Mouse (Mus musculus): Measurements from ENCODE around the gene E130114P18Rik. TPM values are rescaled to one million over a fixed set of nuclear protein-coding genes. Genes with fewer than 3 reads are reported as not detected.

E130114P18Rik gene
- polyA plus RNA-seq, 1 experiment from 2014 or later: 37.0 TPM

- no peaks in the 10 kb centered on the region for H3K9me3 ChIP-seq
- no peaks in the 10 kb centered on the region for H3K27me3 ChIP-seq
- 84% methylated on average over 3 of the region's 3 CpGs for WGBS
- H3K36me3 ChIP-seq: no peaks in the 10 kb centered on the region
- H3K9ac ChIP-seq: no peak overlapping the region
- H3K4me2 ChIP-seq: no peak overlapping the region
- H3K4me3 ChIP-seq: no peak overlapping the region
- no peak overlapping the region for H3K27ac ChIP-seq
- no peak for ATAC-seq (ENCODE audit: low FRiP score)
- peaks cover 15% of the 10 kb centered on the region for H3K4me1 ChIP-seq (replicated peaks)
Measured at GRCm38 (mm10) chr4:97640385-97640784, 137.5 kb downstream of the E130114P18Rik start.

GRCm38 (mm10) chr4:97636569-97636968 is 141.3 kb downstream of the E130114P18Rik start:
- no peak for ATAC-seq (ENCODE audit: low FRiP score)
- Histone ChIP-seq H3K4me1 (replicated peaks) (peaks cover 17% of the 10 kb centered on the region), H3K9ac (no peak overlapping the region), H3K36me3 (no peaks in the 10 kb centered on the region), H3K4me3 (no peak overlapping the region), H3K27me3 (no peaks in the 10 kb centered on the region), H3K9me3 (no peaks in the 10 kb centered on the region), H3K27ac (peak overlapping the region; percentile 64; the same call in 1 of the 2 replicates), H3K4me2 (no peak overlapping the region)
- WGBS: 93% methylated on average over 1 of the region's 1 CpGs

- no peak overlapping the region for H3K9ac ChIP-seq
- peaks cover 17% of the 10 kb centered on the region for H3K4me1 ChIP-seq (replicated peaks)
- H3K4me3 ChIP-seq: no peak overlapping the region
- H3K9me3 ChIP-seq: no peaks in the 10 kb centered on the region
- H3K36me3 ChIP-seq: no peaks in the 10 kb centered on the region
- H3K27ac ChIP-seq: peak overlapping the region; percentile 64
- 32% methylated on average over 1 of the region's 1 CpGs for WGBS
- H3K27me3 ChIP-seq: no peaks in the 10 kb centered on the region
- ATAC-seq (ENCODE audit: low FRiP score): no peak
- no peak overlapping the region for H3K4me2 ChIP-seq
Measured at GRCm38 (mm10) chr4:97635757-97636292, 142.1 kb downstream of the E130114P18Rik start.

GRCm38 (mm10) chr4:97635296-97635755 is 142.6 kb downstream of the E130114P18Rik start:
- Histone ChIP-seq H3K4me3 (no peak overlapping the region), H3K9me3 (no peaks in the 10 kb centered on the region), H3K27me3 (no peaks in the 10 kb centered on the region), H3K36me3 (no peaks in the 10 kb centered on the region), H3K9ac (no peak overlapping the region), H3K27ac (peak overlapping the region; percentile 37), H3K4me2 (no peak overlapping the region), H3K4me1 (replicated peaks) (peaks cover 17% of the 10 kb centered on the region)
- 15% methylated on average over 6 of the region's 6 CpGs for WGBS
- ATAC-seq (ENCODE audit: low FRiP score): peak; percentile 78

- no peak overlapping the region for H3K4me3 ChIP-seq
- no peaks in the 10 kb centered on the region for H3K9me3 ChIP-seq
- H3K4me2 ChIP-seq: no peak overlapping the region
- WGBS: 30% methylated on average over 14 of the region's 14 CpGs
- peak overlapping the region; percentile 48; the same call in 1 of the 2 replicates for H3K27ac ChIP-seq
- peak; percentile 40; the same call in 1 of the 2 replicates for ATAC-seq (ENCODE audit: low FRiP score)
- no peaks in the 10 kb centered on the region for H3K27me3 ChIP-seq
- H3K4me1 ChIP-seq (replicated peaks): peaks cover 32% of the 10 kb centered on the region
- H3K9ac ChIP-seq: 0 out of 2 replicates have a peak overlapping the region, but pooled peaks have one; percentile 6
- no peaks in the 10 kb centered on the region for H3K36me3 ChIP-seq
Measured at GRCm38 (mm10) chr4:97628881-97629605, 148.8 kb downstream of the E130114P18Rik start.

GRCm38 (mm10) chr4:97626002-97626720 is 151.7 kb downstream of the E130114P18Rik start:
- H3K4me1 ChIP-seq (replicated peaks): peaks cover 32% of the 10 kb centered on the region
- no peaks in the 10 kb centered on the region for H3K9me3 ChIP-seq
- H3K9ac ChIP-seq: no peak overlapping the region
- peak overlapping the region; percentile 66 for H3K27ac ChIP-seq
- H3K4me3 ChIP-seq: no peak overlapping the region
- ATAC-seq (ENCODE audit: low FRiP score): peak; percentile 58
- no peak overlapping the region for H3K4me2 ChIP-seq
- H3K27me3 ChIP-seq: no peaks in the 10 kb centered on the region
- 30% methylated on average over 16 of the region's 16 CpGs for WGBS
- no peaks in the 10 kb centered on the region for H3K36me3 ChIP-seq

- Histone ChIP-seq H3K9me3 (no peaks in the 10 kb centered on the region), H3K4me2 (no peak overlapping the region), H3K27me3 (no peaks in the 10 kb centered on the region), H3K4me3 (no peak overlapping the region), H3K36me3 (no peaks in the 10 kb centered on the region), H3K27ac (no peak overlapping the region), H3K4me1 (replicated peaks) (peaks cover 27% of the 10 kb centered on the region), H3K9ac (no peak overlapping the region)
- WGBS: 81% methylated on average over 5 of the region's 5 CpGs
- ATAC-seq (ENCODE audit: low FRiP score): no peak
Measured at GRCm38 (mm10) chr4:97623165-97623564, 154.7 kb downstream of the E130114P18Rik start.

- WGBS: 73% methylated on average over 4 of the region's 4 CpGs
- no peak overlapping the region for H3K4me2 ChIP-seq
- no peak for ATAC-seq (ENCODE audit: low FRiP score)
- H3K4me1 ChIP-seq (replicated peaks): peaks cover 26% of the 10 kb centered on the region
- no peaks in the 10 kb centered on the region for H3K27me3 ChIP-seq
- H3K27ac ChIP-seq: no peak overlapping the region
- no peaks in the 10 kb centered on the region for H3K9me3 ChIP-seq
- H3K4me3 ChIP-seq: no peak overlapping the region
- H3K36me3 ChIP-seq: no peaks in the 10 kb centered on the region
- H3K9ac ChIP-seq: no peak overlapping the region
Measured at GRCm38 (mm10) chr4:97621731-97622130, 156.1 kb downstream of the E130114P18Rik start.

GRCm38 (mm10) chr4:97620409-97620808 is 157.5 kb downstream of the E130114P18Rik start:
- Histone ChIP-seq H3K4me2 (no peak overlapping the region), H3K9me3 (no peaks in the 10 kb centered on the region), H3K4me1 (replicated peaks) (peaks cover 13% of the 10 kb centered on the region), H3K4me3 (no peak overlapping the region), H3K27ac (no peak overlapping the region), H3K27me3 (no peaks in the 10 kb centered on the region), H3K36me3 (no peaks in the 10 kb centered on the region), H3K9ac (no peak overlapping the region)
- 92% methylated on average over 1 of the region's 1 CpGs for WGBS
- no peak for ATAC-seq (ENCODE audit: low FRiP score)

- WGBS: 49% methylated on average over 15 of the region's 15 CpGs
- Histone ChIP-seq H3K9me3 (no peaks in the 10 kb centered on the region), H3K4me1 (replicated peaks) (peaks cover 12% of the 10 kb centered on the region), H3K36me3 (no peaks in the 10 kb centered on the region), H3K9ac (no peak overlapping the region), H3K4me3 (no peak overlapping the region), H3K27ac (peak overlapping the region; percentile 76), H3K4me2 (peak overlapping the region; percentile 38), H3K27me3 (no peaks in the 10 kb centered on the region)
- peak; percentile 80 for ATAC-seq (ENCODE audit: low FRiP score)
Measured at GRCm38 (mm10) chr4:97618668-97619373, 159.1 kb downstream of the E130114P18Rik start.

GRCm38 (mm10) chr4:97615031-97615430 is 162.8 kb downstream of the E130114P18Rik start:
- Histone ChIP-seq H3K4me1 (replicated peaks) (peaks cover 30% of the 10 kb centered on the region), H3K9me3 (no peaks in the 10 kb centered on the region), H3K36me3 (no peaks in the 10 kb centered on the region), H3K9ac (no peak overlapping the region), H3K27ac (no peak overlapping the region), H3K4me3 (no peak overlapping the region), H3K4me2 (no peak overlapping the region), H3K27me3 (no peaks in the 10 kb centered on the region)
- 77% methylated on average over 3 of the region's 3 CpGs for WGBS
- ATAC-seq (ENCODE audit: low FRiP score): no peak

Data from hindbrain, embryonic 13.5 days (tissue).